15 mouse cellular contexts compared by ENCODE assay signal in the genomic region with DNA sequence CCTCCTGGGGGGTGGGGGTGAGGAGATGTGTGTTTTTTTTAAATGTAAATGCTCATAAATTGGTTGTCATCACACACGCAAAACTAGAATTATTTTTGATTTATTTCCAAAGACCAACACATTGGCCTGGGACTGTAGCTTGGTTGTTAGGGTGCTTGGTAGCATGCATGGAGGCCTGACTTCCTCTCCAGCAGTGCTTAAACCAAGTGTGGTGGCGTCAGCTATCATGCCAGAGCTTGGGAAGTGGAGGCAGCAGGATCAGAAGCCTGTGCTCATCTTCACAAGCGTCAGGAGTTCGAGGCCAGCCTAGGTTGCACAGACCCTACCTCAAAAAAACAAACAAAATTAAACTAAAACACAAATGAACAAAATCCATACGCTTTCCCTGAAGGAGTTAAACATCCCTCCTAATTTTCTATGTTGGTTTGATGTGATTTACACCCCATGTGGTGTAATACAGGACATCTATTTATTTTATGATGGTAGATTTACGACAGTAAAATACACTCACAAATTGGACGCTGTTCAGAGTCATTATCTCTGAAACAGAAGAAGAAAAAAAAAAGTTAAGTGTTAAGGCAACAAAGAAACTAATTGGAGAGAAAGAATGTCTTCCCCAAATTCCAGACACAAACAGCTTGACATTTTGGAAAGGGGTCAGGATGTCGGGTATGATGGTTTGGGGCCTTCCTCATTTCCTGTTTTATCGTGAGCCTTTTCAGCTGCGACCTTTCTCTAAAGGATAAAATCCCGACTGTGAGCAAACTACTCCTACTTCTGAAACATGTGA. TPM values are rescaled to one million over a fixed set of nuclear protein-coding genes. Genes with fewer than 3 reads are reported as not detected.
"Had no signal": no experiment of that assay in that cellular context is flagged by ENCODE, and none has a peak within 500 bp of the region (broad histone marks: within the 10 kb centered on the region; RNA-seq: fewer than 3 reads in every experiment).

No protein-coding gene starts in this region.

- H3K9me3 ChIP-seq: liver, embryonic 13.5 days; midbrain, embryonic 10.5 days; neural tube, embryonic 15.5 days had no signal

- H3K9ac ChIP-seq: liver, embryonic 13.5 days; liver, postnatal 0 days; neural tube, embryonic 15.5 days had no signal

- H3K27ac ChIP-seq: layer of hippocampus, adult 2 months; liver, embryonic 13.5 days; midbrain, embryonic 10.5 days; neural tube, embryonic 15.5 days had no signal

- H3K4me2 ChIP-seq: liver, embryonic 13.5 days; neural tube, embryonic 15.5 days had no signal

- H3K27me3 ChIP-seq: liver, embryonic 13.5 days; neural tube, embryonic 15.5 days had no signal

- H3K36me3 ChIP-seq: liver, embryonic 13.5 days; midbrain, embryonic 10.5 days; neural tube, embryonic 15.5 days had no signal

- ATAC-seq: inflammation-experienced regulatory T-cells, adult 6 months; intestine, postnatal 0 days; liver, postnatal 0 days had no signal

- H3K4me3 ChIP-seq: layer of hippocampus, adult 2 months; liver, embryonic 13.5 days; midbrain, embryonic 10.5 days; myocyte; neural tube, embryonic 15.5 days had no signal

- H3K4me1 ChIP-seq: liver, embryonic 13.5 days; neural tube, embryonic 15.5 days had no signal

- DNase-seq: left cerebral cortex, postnatal 4 days; liver, embryonic 13.5 days; liver, postnatal 0 days; lung, postnatal 36 days; midbrain, embryonic 14.5 days; right cerebral cortex, adult 18-20 months; right cerebral cortex, postnatal 25 days; thymus, postnatal 36 days had no signal

RNA-seq across cellular contexts. Expression of a gene that starts 12.4 kb away (rescaled TPM):
- total RNA-seq: megakaryocyte progenitor cell, adult 5-6 weeks had no signal
- polyA plus RNA-seq: inflammation-experienced regulatory T-cells, adult 6 months had no signal
